Comparison of ENCODE assay signal across 8 mouse cellular contexts in genomic region chr7:45366652-45367019, GRCm38 (mm10). TPM values are rescaled to one million over a fixed set of nuclear protein-coding genes. Genes with fewer than 3 reads are reported as not detected.
A peak's percentile ranks its signal among the peaks of the same experiment; 100 is the strongest.
DNase-seq lines count a peak whose midpoint lies in the region; ATAC-seq lines count a peak whose summit lies in the region.

Gene Ppfia3, minus strand, starts transcription at chr7:45367019.

- peak within 1 kb of the TSS; percentile 79 for H3K4me2 ChIP-seq in neural tube, embryonic 14.5 days (ENCODE audit: low read depth, low read length)

- no peaks in the 10 kb centered on the region for H3K36me3 ChIP-seq in neural tube, embryonic 14.5 days (ENCODE audit: control insufficient read depth, insufficient read depth, low read length)

- peak within 1 kb of the TSS; percentile 81 for H3K4me3 ChIP-seq in neural tube, embryonic 14.5 days (ENCODE audit: low read depth, low read length)

- H3K4me1 ChIP-seq in neural tube, embryonic 14.5 days (ENCODE audit: control insufficient read depth, insufficient read depth, low read length) = peaks cover 34% of the 10 kb centered on the region

- DNase-seq in embryo, embryonic 11 days = peak; percentile 67
- DNase-seq in embryo, embryonic 9.5 days (ENCODE audit: extremely low spot score) = no peak
- DNase-seq in retina, embryonic 14.5 days (ENCODE audit: low spot score) = peak; percentile 68
- no peak for DNase-seq in retina, postnatal 1 day
- DNase-seq in left cerebral cortex, postnatal 10 days (ENCODE audit: extremely low spot score in 1 of 2, low spot score in 2 of 2) = no peak
- DNase-seq in adrenal gland, postnatal 36 days = no peak
- DNase-seq in kidney, adult 9 months = no peak

- H3K27ac ChIP-seq in neural tube, embryonic 14.5 days (ENCODE audit: low read depth, low read length) = peak within 1 kb of the TSS; percentile 87

- peak; percentile 52 for ATAC-seq in neural tube, embryonic 14.5 days (ENCODE audit: low read depth)

- intact Hi-C loops in left cerebral cortex, postnatal 10 days (cut with DNase I) = loop anchor here (10.0 kb wide), 1 partner anchor 202 kb away; the partner anchor contains the start of gene Slc17a7

- 2% methylated on average over 17 of the region's 26 CpGs for WGBS in neural tube, embryonic 14.5 days

- H3K9ac ChIP-seq in neural tube, embryonic 14.5 days (replicated peaks; ENCODE audit: low read depth, low read length) = peak within 1 kb of the TSS; percentile 95

- H3K27me3 ChIP-seq in neural tube, embryonic 14.5 days (ENCODE audit: control insufficient read depth, insufficient read depth, low read length) = peaks cover 5% of the 10 kb centered on the region

- no peaks in the 10 kb centered on the region for H3K9me3 ChIP-seq in neural tube, embryonic 14.5 days (ENCODE audit: control insufficient read depth, low read length)

RNA-seq across cellular contexts. Expression of gene Ppfia3, which starts in this region (rescaled TPM):
- total RNA-seq in left cerebral cortex, postnatal 10 days (2021) = 100 to 1,000 TPM; 142 to 147 TPM
- polyA plus RNA-seq in neural tube, embryonic 14.5 days (2014; fragmentation: Nextera tagmentation; extraction: Ambion mirVana) = 28.4 and 30.4 TPM in 2 replicates
- 1 to 10 TPM; 1.5 to 1.7 TPM for total RNA-seq in adrenal gland, postnatal 36 days (2021)

Comparison
In these comparisons a context has a peak if more than half of its experiments do, and no peak if none do; other contexts are left out.
1. RNA of gene Ppfia3 (total RNA-seq): 142 to 147 TPM in left cerebral cortex, postnatal 10 days; 1.5 to 1.7 TPM in adrenal gland, postnatal 36 days; every median in the first group is over 10 times any median in the second.
2. DNase-seq: peak in embryo, embryonic 11 days (single experiment) and retina, embryonic 14.5 days (single experiment); none in embryo, embryonic 9.5 days (single experiment), retina, postnatal 1 day (single experiment), left cerebral cortex, postnatal 10 days (0 of 2), adrenal gland, postnatal 36 days (0 of 2) and kidney, adult 9 months (single experiment).